Mouse (Mus musculus): Measurements from ENCODE around the gene Zfhx3. TPM values are rescaled to one million over a fixed set of nuclear protein-coding genes. Genes with fewer than 3 reads are reported as not detected.

Zfhx3 gene
- total and polyA plus RNA-seq, 3 experiments, result 0.11 to 0.30 TPM; not detected in 1

DNA sequence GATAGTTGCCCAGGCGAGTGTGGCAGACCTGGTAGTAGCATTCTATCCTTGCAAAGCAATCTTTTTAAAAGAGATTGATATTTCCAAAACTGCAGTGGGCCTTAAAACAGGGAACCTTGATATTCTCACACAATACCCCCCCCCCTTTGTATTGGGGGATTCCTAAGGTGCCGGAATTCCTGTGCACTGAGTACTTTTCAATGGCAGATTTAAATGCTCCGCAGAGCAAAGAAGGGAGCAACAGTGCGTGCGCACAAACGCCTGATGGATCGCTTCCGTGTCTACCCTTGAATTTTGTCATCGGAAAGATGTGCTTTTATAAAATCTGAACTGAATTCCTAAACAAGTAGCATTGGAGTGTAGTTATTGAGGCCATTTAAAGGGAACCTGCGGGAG lies 846.3 kb downstream of the Zfhx3 start:
- ATAC-seq (ENCODE audit: extremely low read depth, insufficient number of reproducible peaks, low FRiP score, poor library complexity, severe bottlenecking), result no peak
- Histone ChIP-seq H3K36me3 (replicated peaks) (no peaks in the 10 kb centered on the region), H3K4me1 (ENCODE audit: insufficient read depth, low read depth, low read length) (no peaks in the 10 kb centered on the region), H3K9me3 (replicated peaks) (peaks cover 88% of the 10 kb centered on the region), H3K27me3 (ENCODE audit: insufficient read depth, low read length) (no peaks in the 10 kb centered on the region), H3K4me3 (ENCODE audit: low read depth, low read length) (no peak overlapping the region)
- no peak for DNase-seq (ENCODE audit: low spot score)
- TF ChIP-seq GATA2 (IDR thresholded peaks at IDR 0.05; ENCODE audit: borderline replicate concordance, low read depth, low read length) (no peak), GATA1 (IDR thresholded peaks at IDR 0.05; ENCODE audit: borderline replicate concordance, low read length) (no peak), POLR2AphosphoS5 (IDR thresholded peaks at IDR 0.05; ENCODE audit: insufficient replicate concordance, low read depth, low read length) (no peak), CTCF (IDR thresholded peaks at IDR 0.05; ENCODE audit: low read depth, low read length) (no peak), TAL1 (conservative IDR thresholded peaks at IDR 0.05; ENCODE audit: low read depth, low read length) (no peak)

DNA sequence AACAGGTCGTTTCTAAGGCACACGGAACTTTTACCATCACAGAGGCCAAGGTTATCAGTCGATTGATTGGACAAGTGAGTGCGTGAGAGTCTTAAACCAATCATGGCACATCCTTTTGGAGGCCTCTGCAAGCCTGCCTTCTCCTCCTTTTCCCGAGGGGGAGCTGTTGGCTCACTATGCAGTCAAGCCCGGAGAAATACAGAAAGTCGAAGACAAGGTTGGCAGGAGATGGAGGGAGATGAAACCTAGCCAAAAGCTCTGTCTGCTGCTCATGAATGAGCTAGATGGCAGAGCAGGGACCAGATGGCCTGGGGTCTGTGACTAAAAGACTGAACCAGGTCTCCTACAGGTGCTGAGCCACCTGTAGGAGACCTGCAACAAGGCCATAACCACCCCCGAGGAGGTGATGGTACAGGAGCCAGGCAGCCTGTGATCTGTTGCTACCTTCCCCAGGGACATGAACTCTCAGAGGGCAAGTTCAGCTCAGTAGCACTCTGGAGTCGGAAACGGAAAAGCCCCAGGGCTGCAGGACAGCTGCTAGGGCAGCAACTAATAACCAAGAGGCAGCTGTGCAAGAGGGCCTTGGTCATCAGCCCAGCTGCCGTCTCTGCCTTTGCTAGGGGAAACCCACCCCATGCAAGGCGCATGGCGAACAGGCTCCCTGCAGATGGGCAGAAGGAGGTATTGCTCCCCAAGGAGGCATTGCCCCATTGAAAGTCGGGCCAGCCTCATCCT lies 848.3 kb downstream of the Zfhx3 start:
- H3K4me3 ChIP-seq (ENCODE audit: low read depth, low read length), result no peak overlapping the region
- peaks cover 86% of the 10 kb centered on the region for H3K9me3 ChIP-seq (replicated peaks)
- no peaks in the 10 kb centered on the region for H3K36me3 ChIP-seq (replicated peaks)
- DNase-seq (ENCODE audit: low spot score) (no peak), ATAC-seq (ENCODE audit: extremely low read depth, insufficient number of reproducible peaks, low FRiP score, poor library complexity, severe bottlenecking) (no peak)
- TF ChIP-seq TAL1 (conservative IDR thresholded peaks at IDR 0.05; ENCODE audit: low read depth, low read length), result no peak
- no peak for TF ChIP-seq GATA2 (IDR thresholded peaks at IDR 0.05; ENCODE audit: borderline replicate concordance, low read depth, low read length)
- TF ChIP-seq CTCF (IDR thresholded peaks at IDR 0.05; ENCODE audit: low read depth, low read length), result no peak
- TF ChIP-seq GATA1 (IDR thresholded peaks at IDR 0.05; ENCODE audit: borderline replicate concordance, low read length), result no peak
- TF ChIP-seq POLR2AphosphoS5 (IDR thresholded peaks at IDR 0.05; ENCODE audit: insufficient replicate concordance, low read depth, low read length), result no peak
- H3K4me1 ChIP-seq (ENCODE audit: insufficient read depth, low read depth, low read length), result no peaks in the 10 kb centered on the region
- H3K27me3 ChIP-seq (ENCODE audit: insufficient read depth, low read length), result no peaks in the 10 kb centered on the region

DNA sequence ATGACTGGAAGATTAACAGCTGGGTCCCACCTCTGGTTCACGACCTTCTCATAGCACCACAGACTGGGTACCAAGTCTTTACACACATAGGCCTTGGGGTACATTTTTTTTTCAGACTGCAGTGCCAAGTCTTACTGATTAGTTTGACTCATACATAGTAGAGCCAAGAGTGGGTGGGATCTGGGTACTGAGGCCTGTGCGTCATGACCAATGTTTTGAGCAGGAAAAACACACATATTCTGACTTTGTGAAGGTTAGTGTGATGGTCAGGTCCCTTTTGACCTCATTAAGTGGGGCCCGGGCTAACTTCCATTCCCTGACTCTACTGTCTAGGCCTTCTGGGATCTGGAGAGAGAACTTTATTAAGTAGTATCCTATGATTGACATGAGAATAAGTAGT lies 853.6 kb downstream of the Zfhx3 start:
- Histone ChIP-seq H3K36me3 (replicated peaks) (no peaks in the 10 kb centered on the region), H3K9me3 (replicated peaks) (peaks cover 85% of the 10 kb centered on the region), H3K4me3 (ENCODE audit: low read depth, low read length) (no peak overlapping the region), H3K4me1 (ENCODE audit: insufficient read depth, low read depth, low read length) (no peaks in the 10 kb centered on the region), H3K27me3 (ENCODE audit: insufficient read depth, low read length) (no peaks in the 10 kb centered on the region; the same call in 1 of the 2 replicates)
- DNase-seq (ENCODE audit: low spot score), result no peak
- ATAC-seq (ENCODE audit: extremely low read depth, insufficient number of reproducible peaks, low FRiP score, poor library complexity, severe bottlenecking), result no peak
- TF ChIP-seq GATA2 (IDR thresholded peaks at IDR 0.05; ENCODE audit: borderline replicate concordance, low read depth, low read length) (no peak), POLR2AphosphoS5 (IDR thresholded peaks at IDR 0.05; ENCODE audit: insufficient replicate concordance, low read depth, low read length) (no peak), TAL1 (conservative IDR thresholded peaks at IDR 0.05; ENCODE audit: low read depth, low read length) (no peak), GATA1 (IDR thresholded peaks at IDR 0.05; ENCODE audit: borderline replicate concordance, low read length) (no peak), CTCF (IDR thresholded peaks at IDR 0.05; ENCODE audit: low read depth, low read length) (no peak)

DNA sequence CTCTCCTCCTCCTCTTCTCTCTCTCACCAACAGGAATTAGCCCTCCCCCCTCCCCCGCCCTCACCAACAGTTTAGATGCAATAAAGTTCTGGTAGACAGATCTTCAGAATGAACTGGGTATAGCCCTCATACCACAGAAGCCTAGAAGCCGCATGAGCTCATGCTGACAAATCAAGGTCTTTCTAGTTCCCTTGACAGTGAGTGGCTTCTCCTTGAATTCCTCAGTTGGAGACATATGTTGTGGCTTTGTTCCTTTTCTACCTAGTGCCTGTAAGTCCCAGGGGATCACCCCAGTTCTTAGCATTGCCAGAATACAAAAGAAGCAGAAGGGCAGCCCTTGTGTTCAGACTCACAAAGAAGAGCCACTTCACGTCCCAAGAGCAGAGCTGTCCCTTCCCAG lies 854.4 kb downstream of the Zfhx3 start:
- H3K9me3 ChIP-seq (replicated peaks), result peaks cover 84% of the 10 kb centered on the region
- no peaks in the 10 kb centered on the region; the same call in 1 of the 2 replicates for H3K27me3 ChIP-seq (ENCODE audit: insufficient read depth, low read length)
- H3K36me3 ChIP-seq (replicated peaks), result no peaks in the 10 kb centered on the region
- no peaks in the 10 kb centered on the region for H3K4me1 ChIP-seq (ENCODE audit: insufficient read depth, low read depth, low read length)
- TF ChIP-seq TAL1 (conservative IDR thresholded peaks at IDR 0.05; ENCODE audit: low read depth, low read length), result no peak
- TF ChIP-seq POLR2AphosphoS5 (IDR thresholded peaks at IDR 0.05; ENCODE audit: insufficient replicate concordance, low read depth, low read length), result no peak
- no peak for TF ChIP-seq GATA1 (IDR thresholded peaks at IDR 0.05; ENCODE audit: borderline replicate concordance, low read length)
- no peak for TF ChIP-seq GATA2 (IDR thresholded peaks at IDR 0.05; ENCODE audit: borderline replicate concordance, low read depth, low read length)
- no peak for TF ChIP-seq CTCF (IDR thresholded peaks at IDR 0.05; ENCODE audit: low read depth, low read length)
- DNase-seq (ENCODE audit: low spot score), result no peak
- ATAC-seq (ENCODE audit: extremely low read depth, insufficient number of reproducible peaks, low FRiP score, poor library complexity, severe bottlenecking), result no peak
- H3K4me3 ChIP-seq (ENCODE audit: low read depth, low read length), result no peak overlapping the region

DNA sequence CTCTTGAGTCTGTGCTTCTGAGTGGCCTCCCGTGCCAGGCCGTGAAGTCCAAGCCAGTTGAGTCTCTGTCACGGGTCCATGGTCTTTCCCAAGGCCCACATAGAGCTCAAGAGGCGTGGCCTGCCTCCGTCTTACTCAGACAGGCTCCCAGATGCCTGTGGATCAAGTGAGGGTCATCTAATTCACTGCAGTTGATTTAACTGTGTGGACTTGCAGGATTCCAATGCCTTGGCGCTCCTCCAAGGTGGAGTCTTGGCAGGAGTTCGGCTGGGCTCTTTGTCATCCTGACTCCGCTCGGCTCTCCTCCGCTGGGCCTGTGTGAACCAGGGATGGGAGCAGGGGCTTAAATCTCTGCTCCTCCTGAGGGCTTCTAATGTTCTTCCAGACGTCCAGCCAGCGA lies 855.6 kb downstream of the Zfhx3 start:
- no peaks in the 10 kb centered on the region for H3K4me1 ChIP-seq (ENCODE audit: insufficient read depth, low read depth, low read length)
- DNase-seq (ENCODE audit: low spot score) (no peak), ATAC-seq (ENCODE audit: extremely low read depth, insufficient number of reproducible peaks, low FRiP score, poor library complexity, severe bottlenecking) (no peak)
- no peak overlapping the region for H3K4me3 ChIP-seq (ENCODE audit: low read depth, low read length)
- H3K27me3 ChIP-seq (ENCODE audit: insufficient read depth, low read length), result no peaks in the 10 kb centered on the region; the same call in 1 of the 2 replicates
- H3K36me3 ChIP-seq (replicated peaks), result no peaks in the 10 kb centered on the region
- TF ChIP-seq CTCF (IDR thresholded peaks at IDR 0.05; ENCODE audit: low read depth, low read length) (no peak), GATA2 (IDR thresholded peaks at IDR 0.05; ENCODE audit: borderline replicate concordance, low read depth, low read length) (no peak), GATA1 (IDR thresholded peaks at IDR 0.05; ENCODE audit: borderline replicate concordance, low read length) (no peak), POLR2AphosphoS5 (IDR thresholded peaks at IDR 0.05; ENCODE audit: insufficient replicate concordance, low read depth, low read length) (no peak)
- H3K9me3 ChIP-seq (replicated peaks), result peaks cover 84% of the 10 kb centered on the region

DNA sequence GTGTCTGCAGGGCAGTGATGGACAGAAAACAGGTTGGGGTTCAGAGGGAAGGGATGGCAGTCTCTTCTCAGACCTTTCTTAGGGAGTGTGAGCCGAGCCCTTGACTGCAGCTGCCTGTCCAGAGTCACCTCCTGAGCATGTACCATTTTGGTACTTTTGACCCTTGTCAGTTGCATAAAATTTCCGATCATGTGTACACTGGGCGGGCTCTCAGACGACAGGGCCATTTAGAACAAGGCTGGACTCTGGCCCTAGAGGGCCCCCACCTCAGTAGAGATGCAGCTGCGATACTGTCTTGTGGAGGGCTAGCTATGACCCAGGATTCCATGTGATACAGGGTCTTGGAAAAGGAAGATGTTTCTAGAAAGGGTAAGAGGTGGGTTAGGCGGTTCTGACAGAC lies 856.8 kb downstream of the Zfhx3 start:
- ATAC-seq (ENCODE audit: extremely low read depth, insufficient number of reproducible peaks, low FRiP score, poor library complexity, severe bottlenecking) (no peak), DNase-seq (ENCODE audit: low spot score) (no peak)

More for the DNA sequence above, 856.8 kb downstream of the Zfhx3 start:
- Histone ChIP-seq H3K36me3 (replicated peaks) (no peaks in the 10 kb centered on the region), H3K4me3 (ENCODE audit: low read depth, low read length) (no peak overlapping the region), H3K27me3 (ENCODE audit: insufficient read depth, low read length) (no peaks in the 10 kb centered on the region; the same call in 1 of the 2 replicates), H3K9me3 (replicated peaks) (peaks cover 79% of the 10 kb centered on the region), H3K4me1 (ENCODE audit: insufficient read depth, low read depth, low read length) (no peaks in the 10 kb centered on the region)
- TF ChIP-seq POLR2AphosphoS5 (IDR thresholded peaks at IDR 0.05; ENCODE audit: insufficient replicate concordance, low read depth, low read length) (no peak), GATA2 (IDR thresholded peaks at IDR 0.05; ENCODE audit: borderline replicate concordance, low read depth, low read length) (no peak), CTCF (IDR thresholded peaks at IDR 0.05; ENCODE audit: low read depth, low read length) (no peak), GATA1 (IDR thresholded peaks at IDR 0.05; ENCODE audit: borderline replicate concordance, low read length) (no peak), TAL1 (conservative IDR thresholded peaks at IDR 0.05; ENCODE audit: low read depth, low read length) (no peak)
